Mouse (Mus musculus) stomach, postnatal 0 days (tissue): Measurements from ENCODE around the gene Hikeshi. TPM values are rescaled to one million over a fixed set of nuclear protein-coding genes. Genes with fewer than 3 reads are reported as not detected.

Experiments
- ATAC-seq: fragments of 200-750 bp; cut with Nextera tagmentation; 2 replicates; pipeline ENCODE4 v1.8.0; 2017; ENCODE audit not compliant: low FRiP score, low TSS enrichment
- DNase-seq: peaks from one replicate; pipeline ENCODE4 v3.0.0-alpha.2; 2016; ENCODE audit warnings: low spot score
- H3K27ac ChIP-seq: fragments of 300-500 bp; sonication (generic); replicated peaks from 2 replicates; pipeline ENCODE4 v1.5.1; 2014; ENCODE audit warnings: mild to moderate bottlenecking, control low read depth
- H3K27me3 ChIP-seq: fragments of 300-500 bp; sonication (generic); 2 replicates; pipeline ENCODE4 v1.6.1; 2014; ENCODE audit warnings: low read length; ENCODE audit not compliant: control insufficient read depth, insufficient read depth
- H3K36me3 ChIP-seq: fragments of 300-500 bp; sonication (generic); 2 replicates; pipeline ENCODE4 v1.6.1; 2014; ENCODE audit warnings: low read length, mixed read lengths; ENCODE audit not compliant: control insufficient read depth, insufficient read depth
- H3K4me1 ChIP-seq: fragments of 300-500 bp; sonication (generic); replicated peaks from 2 replicates; pipeline ENCODE4 v1.6.1; 2014; ENCODE audit warnings: antibody characterized with exemption; ENCODE audit not compliant: control insufficient read depth, insufficient read depth
- H3K4me2 ChIP-seq: fragments of 300-500 bp; sonication (generic); replicated peaks from 2 replicates; pipeline ENCODE4 v1.6.1; 2014; ENCODE audit warnings: low read depth, mild to moderate bottlenecking, control low read depth, moderate library complexity
- H3K4me3 ChIP-seq: fragments of 300-500 bp; sonication (generic); 2 replicates; pipeline ENCODE4 v1.5.1; 2014; ENCODE audit warnings: low read depth, low read length, control low read depth
- H3K9ac ChIP-seq: fragments of 300-500 bp; sonication (generic); 2 replicates; pipeline ENCODE4 v1.6.1; 2014; ENCODE audit warnings: mild to moderate bottlenecking, low read length, control low read depth, mixed read lengths
- H3K9me3 ChIP-seq: fragments of 300-500 bp; sonication (generic); 2 replicates; pipeline ENCODE4 v1.6.1; 2016; ENCODE audit warnings: low read length; ENCODE audit not compliant: control insufficient read depth
- CTCF ChIP-seq: IDR thresholded peaks from 2 replicates; pipeline ENCODE4 v1.5.1; 2016; ENCODE audit warnings: antibody characterized with exemption, low read depth, mild to moderate bottlenecking, moderate library complexity
- EP300 ChIP-seq: optimal IDR thresholded peaks from 2 replicates; pipeline ENCODE3; 2016; ENCODE audit warnings: antibody characterized with exemption
- WGBS: fragments of 180-500 bp; shearing (Covaris S2); extraction: QIAGEN DNeasy Blood & Tissue Kit; methylation state at CpG from one replicate; pipeline ENCODE4 v1.1.7; 2014; 5-methylcytosine and 5-hydroxymethylcytosine counted together
- polyA plus RNA-seq: library from polyadenylated mRNA; unstranded; fragments of >200 nt; fragmentation: Nextera tagmentation; extraction: Ambion mirVana; gene quantifications from 2 replicates; pipeline ENCODE4 v1.2.1, GENCODE M21; 2015

Gene Hikeshi
- polyA plus RNA-seq, 1 experiment from 2014 or later = 72.8 TPM

DNA sequence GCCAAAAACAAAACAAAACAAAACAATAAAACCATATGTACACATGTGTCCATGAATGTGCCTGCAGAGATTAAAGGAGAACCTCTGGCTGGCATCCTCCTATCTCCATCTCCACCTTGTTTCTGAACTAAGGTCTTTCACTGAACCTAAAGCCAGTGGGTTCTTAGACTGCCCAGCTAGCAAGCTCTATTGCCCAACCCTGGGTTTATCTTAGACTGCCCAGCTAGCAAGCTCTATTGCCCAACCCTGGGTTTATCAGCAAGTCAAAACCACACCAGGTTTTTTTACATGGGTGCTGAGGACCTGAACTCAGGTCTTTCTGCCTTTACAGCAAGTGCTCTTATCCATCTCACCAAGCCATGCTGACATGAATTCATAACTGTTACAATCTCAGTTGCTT, 22.1 kb upstream of the Hikeshi start:
- peaks cover 8% of the 10 kb centered on the region for H3K36me3 ChIP-seq
- no peak for ATAC-seq
- no peaks in the 10 kb centered on the region for H3K27me3 ChIP-seq
- H3K9me3 ChIP-seq = no peaks in the 10 kb centered on the region
- no peaks in the 10 kb centered on the region for H3K4me1 ChIP-seq
- DNase-seq = no peak
- no peak overlapping the region for H3K4me3 ChIP-seq
- H3K9ac ChIP-seq = no peak overlapping the region
- no peak overlapping the region for H3K4me2 ChIP-seq
- TF ChIP-seq CTCF (no peak), EP300 (no peak)
- no peak overlapping the region for H3K27ac ChIP-seq

DNA sequence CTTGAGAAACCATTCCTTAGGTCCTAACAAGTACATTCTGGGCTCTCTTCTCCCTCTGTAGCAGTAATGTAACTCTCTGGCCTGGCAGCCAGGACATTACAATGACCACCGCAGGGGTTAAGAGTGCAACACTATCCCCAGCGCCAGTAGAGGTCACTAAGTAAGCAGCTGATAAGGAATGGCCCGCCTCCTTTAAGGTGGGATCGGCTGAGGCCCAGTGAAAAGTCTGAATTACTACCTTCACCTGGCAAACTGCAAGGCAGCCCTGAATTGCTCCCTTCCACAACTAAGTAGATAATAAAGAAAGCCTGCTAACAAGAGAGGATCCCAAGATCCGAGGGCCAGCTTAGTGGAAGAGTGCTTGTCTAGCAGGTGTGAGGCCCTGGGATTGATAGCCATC, 16.3 kb upstream of the Hikeshi start:
- 22% methylated on average over 5 of the region's 5 CpGs for WGBS
- H3K4me2 ChIP-seq = no peak overlapping the region
- no peak overlapping the region for H3K27ac ChIP-seq
- no peak overlapping the region for H3K4me3 ChIP-seq
- H3K27me3 ChIP-seq = no peaks in the 10 kb centered on the region
- peaks cover 7% of the 10 kb centered on the region; the same call in 1 of the 2 replicates for H3K36me3 ChIP-seq
- DNase-seq = peak; percentile 36
- H3K4me1 ChIP-seq = no peaks in the 10 kb centered on the region
- peak; percentile 71; the same call in 1 of the 2 replicates for ATAC-seq
- no peaks in the 10 kb centered on the region for H3K9me3 ChIP-seq
- TF ChIP-seq EP300 (no peak), CTCF (peak; percentile 29)
- H3K9ac ChIP-seq = no peak overlapping the region

DNA sequence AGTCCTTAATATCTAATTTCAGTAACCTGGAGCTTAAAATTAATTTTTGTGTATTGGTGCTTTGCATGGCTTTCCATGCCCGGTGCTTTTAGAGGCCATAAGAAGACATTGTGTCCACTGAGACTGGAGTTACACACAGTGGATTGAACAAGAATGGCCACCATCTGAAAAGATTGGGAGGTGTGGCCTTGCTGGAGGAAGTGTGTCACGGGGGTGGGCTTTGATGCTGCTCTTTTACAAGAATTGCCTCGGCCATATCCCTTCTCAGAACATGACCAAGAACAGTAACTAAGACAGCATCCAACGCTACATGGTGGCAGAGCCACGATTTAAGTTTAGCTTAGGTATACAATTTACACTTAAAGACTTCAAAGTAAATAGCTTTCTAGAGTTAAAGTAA, 13.3 kb upstream of the Hikeshi start:
- no peak overlapping the region for H3K4me2 ChIP-seq
- TF ChIP-seq EP300 (no peak), CTCF (no peak)
- H3K36me3 ChIP-seq = peaks cover 4% of the 10 kb centered on the region; the same call in 1 of the 2 replicates
- no peaks in the 10 kb centered on the region for H3K9me3 ChIP-seq
- ATAC-seq = no peak
- no peak overlapping the region for H3K27ac ChIP-seq
- no peak overlapping the region for H3K9ac ChIP-seq
- no peak overlapping the region for H3K4me3 ChIP-seq
- WGBS = 63% methylated on average over 5 of the region's 5 CpGs
- no peak for DNase-seq
- H3K27me3 ChIP-seq = no peaks in the 10 kb centered on the region
- no peaks in the 10 kb centered on the region for H3K4me1 ChIP-seq

DNA sequence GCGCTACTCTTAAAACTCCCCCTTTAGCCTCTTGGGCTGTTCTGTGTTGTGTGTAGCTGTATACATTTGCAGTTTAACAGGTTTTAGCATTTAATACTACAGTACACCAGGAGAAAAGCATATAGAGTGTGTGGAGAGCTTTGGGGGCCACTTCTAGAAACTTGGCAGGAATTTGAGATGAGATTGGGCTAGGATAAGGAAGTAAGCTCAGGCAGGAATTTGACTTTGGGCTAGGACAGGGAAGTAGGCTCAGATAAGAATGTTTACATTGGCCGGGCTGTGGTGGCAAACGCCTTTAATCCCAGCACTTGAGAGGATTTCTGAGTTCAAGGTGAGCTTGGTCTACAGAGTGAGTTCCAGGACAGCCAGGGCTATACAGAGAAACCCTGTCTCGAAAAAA, 8.4 kb upstream of the Hikeshi start:
- no peaks in the 10 kb centered on the region for H3K9me3 ChIP-seq
- H3K4me1 ChIP-seq = no peaks in the 10 kb centered on the region
- no peak overlapping the region for H3K4me3 ChIP-seq
- WGBS = 44% methylated on average over 4 of the region's 4 CpGs
- H3K27ac ChIP-seq = no peak overlapping the region
- no peaks in the 10 kb centered on the region for H3K36me3 ChIP-seq
- H3K27me3 ChIP-seq = no peaks in the 10 kb centered on the region
- H3K9ac ChIP-seq = no peak overlapping the region
- no peak for ATAC-seq
- no peak for DNase-seq
- no peak for TF ChIP-seq CTCF
- TF ChIP-seq EP300 = no peak
- H3K4me2 ChIP-seq = no peak overlapping the region

DNA sequence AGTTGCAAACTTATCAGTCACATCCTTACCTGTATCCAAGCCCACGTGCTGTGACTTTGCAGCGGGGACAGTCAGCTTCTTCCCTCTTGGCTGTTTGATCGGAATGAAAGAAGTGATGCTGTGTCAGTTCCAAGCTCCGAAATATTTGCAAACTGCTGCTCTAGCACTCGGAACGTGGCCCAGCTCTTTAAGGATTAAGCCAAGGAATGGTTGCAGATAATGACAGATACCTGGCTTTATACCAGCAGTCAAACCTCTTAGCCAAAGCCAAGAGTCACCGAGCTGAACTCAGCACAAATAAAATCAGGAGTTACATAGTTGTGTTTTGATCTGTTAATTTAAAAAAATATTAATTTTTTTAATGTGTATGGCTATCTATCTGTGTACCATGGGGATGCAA, 7.0 kb upstream of the Hikeshi start:
- Histone ChIP-seq H3K27me3 (no peaks in the 10 kb centered on the region), H3K4me2 (no peak overlapping the region), H3K36me3 (no peaks in the 10 kb centered on the region), H3K9ac (no peak overlapping the region), H3K4me3 (no peak overlapping the region), H3K4me1 (no peaks in the 10 kb centered on the region), H3K27ac (no peak overlapping the region), H3K9me3 (no peaks in the 10 kb centered on the region)
- no peak for ATAC-seq
- TF ChIP-seq CTCF (no peak), EP300 (no peak)
- DNase-seq = no peak
- WGBS = 64% methylated on average over 7 of the region's 7 CpGs

DNA sequence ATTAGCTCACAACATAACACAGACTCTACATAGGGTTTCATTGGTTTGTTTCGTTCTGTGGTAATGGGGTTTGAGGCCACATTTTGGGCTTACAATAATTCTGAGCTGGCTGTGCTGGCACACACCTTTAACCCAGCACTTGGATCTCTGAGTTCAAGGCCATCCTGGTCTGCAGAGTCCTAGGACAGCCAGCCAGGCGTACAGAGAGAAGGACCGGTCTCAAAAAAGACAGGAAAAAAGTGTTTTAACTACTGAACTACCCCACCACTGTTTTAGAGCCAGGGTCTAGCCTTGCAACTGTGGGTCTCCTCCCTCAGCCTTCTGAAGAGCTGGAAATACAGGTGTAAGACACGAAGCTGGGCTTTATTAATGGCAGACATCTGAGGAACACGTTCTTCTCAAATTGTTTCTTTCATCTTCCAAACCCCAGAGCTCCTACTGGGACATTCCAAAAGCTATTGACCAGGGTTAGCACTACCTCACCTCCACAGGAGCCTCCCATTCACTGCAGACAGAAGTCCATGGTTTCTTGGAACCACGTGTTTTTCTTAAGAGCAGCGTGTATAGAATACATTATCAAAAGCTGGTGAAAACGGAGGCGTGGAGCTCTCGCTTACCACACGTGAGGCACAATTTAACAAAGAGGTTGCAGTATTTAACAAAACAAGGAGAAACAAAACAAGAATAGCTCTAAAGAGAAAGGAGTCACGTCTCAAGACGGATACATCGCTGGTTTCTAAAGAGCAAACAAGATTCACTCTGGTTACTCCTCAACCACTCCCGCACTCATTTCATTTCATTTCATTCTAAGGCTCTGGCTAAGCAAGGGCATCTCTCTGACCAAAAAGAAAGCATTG, 1.3 kb downstream of the Hikeshi start:
- H3K9ac ChIP-seq = peak overlapping the region; percentile 86
- ATAC-seq (no peak), DNase-seq (no peak)
- H3K36me3 ChIP-seq = no peaks in the 10 kb centered on the region
- 40% methylated on average over 15 of the region's 15 CpGs for WGBS
- H3K4me2 ChIP-seq = peak overlapping the region; percentile 62
- H3K9me3 ChIP-seq = no peaks in the 10 kb centered on the region
- peaks cover 3% of the 10 kb centered on the region; the same call in 1 of the 2 replicates for H3K4me1 ChIP-seq
- 0 out of 2 replicates have a peak overlapping the region, but pooled peaks have one; percentile 13 for H3K27ac ChIP-seq
- H3K27me3 ChIP-seq = no peaks in the 10 kb centered on the region
- peak overlapping the region; percentile 89 for H3K4me3 ChIP-seq
- TF ChIP-seq EP300 (no peak), CTCF (no peak)
